Mouse (Mus musculus) MEL (cell line): ENCODE results near the gene N4bp2l1.
A peak's percentile ranks its signal among the peaks of the same experiment; 100 is the strongest.

Experiments
- CTCF ChIP-seq, 3 experiments: IDR thresholded peaks in 2 of 3; conservative IDR thresholded peaks in 1 of 3; 2 replicates each; pipeline ENCODE4 v1.5.1; 2011 to 2012; ENCODE audit warnings: low read length in 3 of 3, low read depth in 2 of 3, mild to moderate bottlenecking in 2 of 3, improper control_type of control experiment in 1 of 3, inconsistent platforms in 1 of 3, mixed read lengths in 1 of 3, moderate library complexity in 1 of 3; ENCODE audit not compliant: control insufficient read depth in 1 of 3, insufficient read depth in 1 of 3, poor library complexity in 1 of 3, severe bottlenecking in 1 of 3
- EP300 ChIP-seq, 2 experiments: IDR thresholded peaks; 2 replicates each; pipeline ENCODE4 v1.6.1; 2011; ENCODE audit warnings: improper control_type of control experiment in 2 of 2, low read length in 2 of 2, low read depth in 1 of 2, mild to moderate bottlenecking in 1 of 2
- GATA1 ChIP-seq: IDR thresholded peaks from 2 replicates; pipeline ENCODE4 v1.6.1; 2011; ENCODE audit warnings: low read depth, low read length, improper control_type of control experiment
- HCFC1 ChIP-seq: IDR thresholded peaks from 2 replicates; pipeline ENCODE4 v1.6.1; 2012; ENCODE audit warnings: low read depth, mild to moderate bottlenecking, inconsistent platforms, low read length, improper control_type of control experiment, moderate library complexity
- JUND ChIP-seq: IDR thresholded peaks from 2 replicates; pipeline ENCODE4 v1.6.1; 2011; ENCODE audit warnings: low read depth, mild to moderate bottlenecking, improper control_type of control experiment, low read length
- POLR2A ChIP-seq, 2 experiments: IDR thresholded peaks; 2 replicates each; pipeline ENCODE4 v1.6.1; 2011 to 2012; ENCODE audit warnings: low read length in 2 of 2, mild to moderate bottlenecking in 2 of 2, control low read depth in 1 of 2, improper control_type of control experiment in 1 of 2, low read depth in 1 of 2, moderate library complexity in 1 of 2; ENCODE audit not compliant: control insufficient read depth in 1 of 2, insufficient read depth in 1 of 2, poor library complexity in 1 of 2
- ZMIZ1 ChIP-seq: IDR thresholded peaks from 2 replicates; pipeline ENCODE4 v1.6.1; 2012; ENCODE audit warnings: low read depth, mild to moderate bottlenecking, inconsistent platforms, low read length, improper control_type of control experiment, moderate library complexity

GRCm38 (mm10) chr5:150525239-150525638, 71.7 kb downstream of the N4bp2l1 start:
- TF ChIP-seq CTCF (IDR thresholded peaks at IDR 0.05 in 2 of 3, conservative IDR thresholded peaks at IDR 0.05 in 1 of 3; ENCODE audit: control insufficient read depth in 1 of 3, insufficient read depth in 1 of 3, low read depth in 2 of 3, low read length in 3 of 3, poor library complexity in 1 of 3, severe bottlenecking in 1 of 3) (peak in 1 of 3 experiments; percentile 60; a peak in 2 of 6 replicates), HCFC1 (no peak), EP300 (IDR thresholded peaks at IDR 0.05; ENCODE audit: low read depth in 1 of 2, low read length in 2 of 2) (no peak), JUND (no peak), ZMIZ1 (no peak), POLR2A (IDR thresholded peaks at IDR 0.05; ENCODE audit: control insufficient read depth in 1 of 2, insufficient read depth in 1 of 2, low read depth in 1 of 2, low read length in 2 of 2, poor library complexity in 1 of 2) (no peak), GATA1 (no peak)
